Mouse (Mus musculus) stomach, embryonic 14.5 days (tissue): Measurements from ENCODE around the gene Igsf8. TPM values are rescaled to one million over a fixed set of nuclear protein-coding genes. Genes with fewer than 3 reads are reported as not detected.

Source experiments
- ATAC-seq: fragments of 200-750 bp; cut with Nextera tagmentation; 2 replicates; pipeline ENCODE4 v1.8.0; 2017; ENCODE audit warnings: low read depth, moderate TSS enrichment; ENCODE audit not compliant: insufficient number of reproducible peaks, insufficient read depth, low FRiP score
- H3K27ac ChIP-seq: fragments of 300-500 bp; sonication (generic); 2 replicates; pipeline ENCODE4 v1.5.1; 2014; ENCODE audit warnings: mild to moderate bottlenecking, low read length, moderate library complexity, mixed read lengths
- H3K27me3 ChIP-seq: fragments of 300-500 bp; sonication (generic); 2 replicates; pipeline ENCODE4 v1.6.1; 2014; ENCODE audit warnings: low read length, control low read depth, mixed read lengths; ENCODE audit not compliant: control insufficient read depth, insufficient read depth
- H3K36me3 ChIP-seq: fragments of 300-500 bp; sonication (generic); 2 replicates; pipeline ENCODE4 v1.6.1; 2014; ENCODE audit warnings: mild to moderate bottlenecking, control low read depth, low read length, moderate library complexity, mixed read lengths; ENCODE audit not compliant: control insufficient read depth, insufficient read depth
- H3K4me1 ChIP-seq: fragments of 300-500 bp; sonication (generic); 2 replicates; pipeline ENCODE4 v1.6.1; 2014; ENCODE audit warnings: low read length, control low read depth, mixed read lengths; ENCODE audit not compliant: control insufficient read depth, insufficient read depth
- H3K4me2 ChIP-seq: fragments of 300-500 bp; sonication (generic); replicated peaks from 2 replicates; pipeline ENCODE4 v1.6.1; 2014; ENCODE audit warnings: low read depth, low read length, control low read depth
- H3K4me3 ChIP-seq: fragments of 300-500 bp; sonication (generic); 2 replicates; pipeline ENCODE4 v1.5.1; 2014; ENCODE audit warnings: low read depth, low read length, control low read depth
- H3K9ac ChIP-seq: fragments of 300-500 bp; sonication (generic); replicated peaks from 2 replicates; pipeline ENCODE4 v1.6.1; 2014; ENCODE audit warnings: low read depth, mild to moderate bottlenecking, control low read depth, low read length, moderate library complexity, mixed read lengths
- H3K9me3 ChIP-seq: fragments of 300-500 bp; sonication (generic); 2 replicates; pipeline ENCODE4 v1.6.1; 2016; ENCODE audit warnings: low read depth, low read length, control low read depth; ENCODE audit not compliant: control insufficient read depth
- WGBS: fragments of 180-500 bp; shearing (Covaris S2); extraction: QIAGEN DNeasy Blood & Tissue Kit; methylation state at CpG from one replicate; pipeline ENCODE4 v1.1.7; 2014; 5-methylcytosine and 5-hydroxymethylcytosine counted together
- polyA plus RNA-seq: library from polyadenylated mRNA; unstranded; fragments of >200 nt; fragmentation: Nextera tagmentation; extraction: Ambion mirVana; gene quantifications from 2 replicates; pipeline ENCODE4 v1.2.1, GENCODE M21; 2014

Gene Igsf8
- polyA plus RNA-seq, 1 experiment from 2014 or later = 36.3 TPM

- WGBS = 48% methylated on average over 2 of the region's 2 CpGs
- Histone ChIP-seq H3K4me3 (no peak overlapping the region), H3K36me3 (no peaks in the 10 kb centered on the region), H3K27me3 (no peaks in the 10 kb centered on the region), H3K27ac (no peak overlapping the region), H3K9me3 (no peaks in the 10 kb centered on the region), H3K4me1 (no peaks in the 10 kb centered on the region), H3K9ac (no peak overlapping the region), H3K4me2 (no peak overlapping the region)
- peak; percentile 33; the same call in 1 of the 2 replicates for ATAC-seq
Observed at GRCm38 (mm10) chr1:172247679-172248078, 13.8 kb upstream of the Igsf8 start.

- Histone ChIP-seq H3K36me3 (no peaks in the 10 kb centered on the region), H3K4me1 (no peaks in the 10 kb centered on the region), H3K9me3 (no peaks in the 10 kb centered on the region), H3K4me2 (no peak within 1 kb of the TSS), H3K27me3 (no peaks in the 10 kb centered on the region), H3K27ac (no peak within 1 kb of the TSS), H3K9ac (no peak within 1 kb of the TSS), H3K4me3 (no peak within 1 kb of the TSS)
- no peak for ATAC-seq
- WGBS = 90% methylated on average over 6 of the region's 6 CpGs
Observed at GRCm38 (mm10) chr1:172258314-172258713, 3.1 kb upstream of the Igsf8 start, which contains the start of gene Atp1a4. Gene Atp1a4 (minus strand): TSS chr1:172258414.

- H3K4me3 ChIP-seq = no peak overlapping the region
- WGBS = 75% methylated on average over 3 of the region's 3 CpGs
- no peak overlapping the region for H3K4me2 ChIP-seq
- H3K9ac ChIP-seq = no peak overlapping the region
- no peaks in the 10 kb centered on the region for H3K36me3 ChIP-seq
- no peaks in the 10 kb centered on the region for H3K9me3 ChIP-seq
- no peak for ATAC-seq
- H3K27me3 ChIP-seq = no peaks in the 10 kb centered on the region
- H3K27ac ChIP-seq = no peak overlapping the region
- H3K4me1 ChIP-seq = no peaks in the 10 kb centered on the region
Observed at GRCm38 (mm10) chr1:172271208-172271607, 9.8 kb downstream of the Igsf8 start.

GRCm38 (mm10) chr1:172271765-172272164 is 10.3 kb downstream of the Igsf8 start:
- no peak overlapping the region for H3K4me3 ChIP-seq
- no peak overlapping the region for H3K9ac ChIP-seq
- no peak overlapping the region for H3K27ac ChIP-seq
- no peaks in the 10 kb centered on the region for H3K9me3 ChIP-seq
- 65% methylated on average over 10 of the region's 10 CpGs for WGBS
- ATAC-seq = no peak
- no peaks in the 10 kb centered on the region for H3K27me3 ChIP-seq
- H3K36me3 ChIP-seq = no peaks in the 10 kb centered on the region
- H3K4me2 ChIP-seq = no peak overlapping the region
- no peaks in the 10 kb centered on the region for H3K4me1 ChIP-seq

- Histone ChIP-seq H3K4me3 (no peak overlapping the region), H3K27ac (no peak overlapping the region), H3K4me2 (no peak overlapping the region), H3K36me3 (no peaks in the 10 kb centered on the region), H3K9me3 (no peaks in the 10 kb centered on the region), H3K4me1 (no peaks in the 10 kb centered on the region), H3K9ac (no peak overlapping the region), H3K27me3 (no peaks in the 10 kb centered on the region)
- 86% methylated on average over 6 of the region's 6 CpGs for WGBS
- no peak for ATAC-seq
Observed at GRCm38 (mm10) chr1:172273386-172273785, 11.9 kb downstream of the Igsf8 start.

GRCm38 (mm10) chr1:172274116-172274515 is 12.7 kb downstream of the Igsf8 start:
- ATAC-seq = no peak
- no peaks in the 10 kb centered on the region for H3K9me3 ChIP-seq
- H3K36me3 ChIP-seq = no peaks in the 10 kb centered on the region
- no peaks in the 10 kb centered on the region for H3K4me1 ChIP-seq
- no peak overlapping the region for H3K27ac ChIP-seq
- no peak overlapping the region for H3K4me3 ChIP-seq
- H3K9ac ChIP-seq = no peak overlapping the region
- WGBS = 47% methylated on average over 5 of the region's 5 CpGs
- no peaks in the 10 kb centered on the region for H3K27me3 ChIP-seq
- no peak overlapping the region for H3K4me2 ChIP-seq

GRCm38 (mm10) chr1:172274547-172274946 is 13.1 kb downstream of the Igsf8 start:
- H3K27me3 ChIP-seq = no peaks in the 10 kb centered on the region

GRCm38 (mm10) chr1:172277172-172277571 is 15.7 kb downstream of the Igsf8 start:
- no peak overlapping the region for H3K9ac ChIP-seq
- no peak overlapping the region for H3K4me2 ChIP-seq
- H3K9me3 ChIP-seq = no peaks in the 10 kb centered on the region
- H3K4me3 ChIP-seq = no peak overlapping the region
- no peaks in the 10 kb centered on the region for H3K36me3 ChIP-seq
- ATAC-seq = no peak
- WGBS = 69% methylated on average over 3 of the region's 3 CpGs
- H3K4me1 ChIP-seq = no peaks in the 10 kb centered on the region
- H3K27ac ChIP-seq = no peak overlapping the region
- H3K27me3 ChIP-seq = no peaks in the 10 kb centered on the region

More at GRCm38 (mm10) chr1:172274547-172274946, 13.1 kb downstream of the Igsf8 start:
- no peak for ATAC-seq
- H3K4me1 ChIP-seq = no peaks in the 10 kb centered on the region
- no peaks in the 10 kb centered on the region for H3K36me3 ChIP-seq
- H3K4me3 ChIP-seq = no peak overlapping the region
- no peak overlapping the region for H3K27ac ChIP-seq
- no peak overlapping the region for H3K4me2 ChIP-seq
- no peak overlapping the region for H3K9ac ChIP-seq
- 75% methylated on average over 5 of the region's 5 CpGs for WGBS
- H3K9me3 ChIP-seq = no peaks in the 10 kb centered on the region

- ATAC-seq = no peak
- Histone ChIP-seq H3K4me2 (no peak overlapping the region), H3K4me3 (no peak overlapping the region), H3K4me1 (no peaks in the 10 kb centered on the region), H3K36me3 (no peaks in the 10 kb centered on the region), H3K27ac (no peak overlapping the region), H3K9me3 (no peaks in the 10 kb centered on the region), H3K9ac (no peak overlapping the region), H3K27me3 (no peaks in the 10 kb centered on the region)
- WGBS = 94% methylated on average over 13 of the region's 13 CpGs
Observed at GRCm38 (mm10) chr1:172278328-172278727, 16.9 kb downstream of the Igsf8 start.
